Mouse (Mus musculus) macrophage (primary cell): ENCODE measurements at regions not wholly inside any gene's neighbourhood (a gene's known extent, or its start where the extent isn't known, plus 50 kb on each side); places are given as distances from the start of the nearest gene placed in this dataset.

ENCODE experiments used
- H3K27ac ChIP-seq: fragments of 350-480 bp; formaldehyde crosslinking; 2 replicates; pipeline ENCODE4 v1.9.0; 2021
- H3K36me3 ChIP-seq: fragments of 350-480 bp; formaldehyde crosslinking; 2 replicates; pipeline ENCODE4 v1.9.0; 2021; ENCODE audit errors: inconsistent target
- H3K4me3 ChIP-seq: fragments of 350-480 bp; formaldehyde crosslinking; 2 replicates; pipeline ENCODE4 v1.9.0; 2021; ENCODE audit errors: inconsistent target
- H3K79me2 ChIP-seq: fragments of 350-480 bp; formaldehyde crosslinking; 2 replicates; pipeline ENCODE4 v1.9.0; 2021; ENCODE audit errors: inconsistent target
- WGBS: methylation state at CpG from one replicate; pipeline ENCODE4 v1.1.7; 2026; ENCODE audit warnings: inconsistent platforms; ENCODE audit not compliant: missing documents; 5-methylcytosine and 5-hydroxymethylcytosine counted together

DNA sequence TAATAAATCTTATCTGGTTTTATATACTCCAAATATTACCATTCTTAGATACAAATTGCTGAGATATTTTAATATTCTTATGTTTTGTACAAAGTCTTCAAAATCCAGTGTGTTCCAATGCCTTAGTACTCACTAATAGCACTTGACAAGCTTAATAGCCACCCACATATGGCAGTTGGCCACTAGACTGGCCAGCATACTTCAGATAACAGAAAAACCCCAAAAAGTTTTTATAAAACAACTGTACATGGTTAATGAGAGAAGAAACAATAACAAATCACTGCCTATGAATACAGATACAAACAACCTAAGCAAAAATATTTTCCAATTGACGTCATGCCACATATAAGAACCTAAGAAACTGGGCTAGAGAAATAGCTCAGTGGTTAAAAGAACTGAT, 100.8 kb upstream of the Nxt1 start:
- H3K79me2 ChIP-seq: no peaks in the 10 kb centered on the region
- 93% methylated on average over 1 of the region's 1 CpGs for WGBS
- no peaks in the 10 kb centered on the region for H3K36me3 ChIP-seq
- no peak overlapping the region for H3K4me3 ChIP-seq
- H3K27ac ChIP-seq: no peak overlapping the region

DNA sequence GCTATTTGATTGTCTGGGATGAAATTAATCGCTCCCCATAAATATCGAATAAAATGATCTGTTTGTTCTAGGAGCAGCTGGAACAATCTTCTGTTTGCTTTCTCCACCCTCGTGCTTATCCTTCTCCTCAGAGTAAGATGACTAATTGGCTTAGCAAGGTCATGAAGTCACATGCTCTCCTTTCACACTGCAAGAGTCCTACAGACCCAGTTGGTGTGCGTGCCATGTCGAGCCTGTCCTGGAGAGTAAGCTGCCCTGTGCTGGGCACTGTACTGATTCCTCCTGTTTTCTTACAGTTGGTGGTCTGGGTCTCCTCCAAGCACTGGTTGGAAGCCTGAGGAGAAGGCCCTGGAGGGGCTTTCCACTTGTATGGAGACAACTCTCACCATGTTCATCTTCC, 101.4 kb upstream of the Nxt1 start:
- no peak overlapping the region for H3K4me3 ChIP-seq
- 74% methylated on average over 5 of the region's 5 CpGs for WGBS
- H3K36me3 ChIP-seq: no peaks in the 10 kb centered on the region
- H3K79me2 ChIP-seq: no peaks in the 10 kb centered on the region
- no peak overlapping the region for H3K27ac ChIP-seq

DNA sequence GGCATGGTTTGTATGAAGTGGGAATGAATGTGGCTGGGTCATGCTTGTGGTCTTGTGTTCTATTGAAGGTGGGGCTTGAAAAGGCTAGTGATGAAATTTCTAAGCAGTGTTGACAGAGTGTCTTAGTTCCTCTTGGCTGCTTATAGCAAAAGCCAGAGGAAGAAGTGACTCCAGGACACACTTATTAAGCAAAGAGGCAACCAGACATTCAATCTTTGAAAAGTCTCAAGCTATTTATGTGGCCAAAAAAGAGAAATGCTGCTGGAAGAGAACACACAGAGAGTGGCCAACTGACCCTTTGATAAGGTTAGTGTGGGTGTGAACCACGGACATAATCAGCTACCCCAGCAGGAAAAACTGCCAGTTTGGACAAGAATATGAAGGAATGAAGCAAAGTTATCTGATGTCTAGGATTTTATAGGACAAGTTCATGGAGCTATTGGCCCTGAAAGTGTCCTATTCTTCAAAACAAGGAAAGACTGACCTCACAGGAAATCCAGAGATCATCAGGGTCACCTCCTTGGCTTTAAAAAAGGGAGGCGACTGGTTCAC, 104.4 kb upstream of the Nxt1 start:
- Histone ChIP-seq H3K36me3 (no peaks in the 10 kb centered on the region), H3K4me3 (no peak overlapping the region), H3K27ac (peak overlapping the region; percentile 65), H3K79me2 (no peaks in the 10 kb centered on the region)
- WGBS: 31% methylated on average over 2 of the region's 2 CpGs

DNA sequence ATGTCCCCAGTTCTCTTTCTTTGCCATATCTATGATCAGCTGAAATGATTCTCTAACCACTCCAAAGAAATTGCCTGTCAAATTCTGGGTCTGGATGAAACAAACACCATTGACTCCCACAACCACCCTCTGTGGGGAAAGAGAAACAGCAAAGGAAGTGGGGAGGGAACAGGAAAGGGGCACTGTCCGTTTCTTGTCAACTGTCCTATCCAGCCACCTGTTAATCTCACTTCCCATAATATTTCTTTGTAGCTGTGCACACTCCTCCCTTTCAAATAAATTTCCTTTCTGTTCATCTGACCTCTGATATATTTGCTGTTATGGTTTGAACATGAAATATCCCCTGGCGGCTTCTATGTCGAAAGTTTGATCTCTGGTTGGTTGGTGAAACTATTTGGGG, 109.0 kb upstream of the Nxt1 start:
- Histone ChIP-seq H3K36me3 (no peaks in the 10 kb centered on the region), H3K27ac (no peak overlapping the region), H3K79me2 (no peaks in the 10 kb centered on the region), H3K4me3 (no peak overlapping the region)
- 23% methylated on average over 3 of the region's 3 CpGs for WGBS

DNA sequence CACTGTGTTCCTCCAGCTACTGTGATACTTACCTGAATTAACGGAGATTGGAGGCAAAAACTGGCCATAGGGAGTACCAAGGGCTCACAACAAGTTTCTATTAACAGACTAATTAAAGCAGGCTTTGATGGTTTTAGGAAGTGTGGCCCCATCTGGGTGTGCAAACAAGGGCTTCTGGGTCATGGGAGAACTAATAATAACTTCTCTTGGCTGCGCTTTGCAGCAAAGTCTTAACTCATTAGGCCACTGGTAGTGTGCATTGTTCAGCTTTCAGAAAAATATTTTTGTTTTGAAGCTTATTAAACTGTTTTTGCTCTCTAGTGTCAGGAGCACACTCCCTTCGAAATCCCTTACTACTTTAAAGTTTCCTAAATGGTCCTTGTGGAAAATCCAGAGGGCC, 110.4 kb upstream of the Nxt1 start:
- Histone ChIP-seq H3K27ac (no peak overlapping the region), H3K79me2 (no peaks in the 10 kb centered on the region), H3K4me3 (no peak overlapping the region), H3K36me3 (no peaks in the 10 kb centered on the region)
- 54% methylated on average over 3 of the region's 3 CpGs for WGBS

DNA sequence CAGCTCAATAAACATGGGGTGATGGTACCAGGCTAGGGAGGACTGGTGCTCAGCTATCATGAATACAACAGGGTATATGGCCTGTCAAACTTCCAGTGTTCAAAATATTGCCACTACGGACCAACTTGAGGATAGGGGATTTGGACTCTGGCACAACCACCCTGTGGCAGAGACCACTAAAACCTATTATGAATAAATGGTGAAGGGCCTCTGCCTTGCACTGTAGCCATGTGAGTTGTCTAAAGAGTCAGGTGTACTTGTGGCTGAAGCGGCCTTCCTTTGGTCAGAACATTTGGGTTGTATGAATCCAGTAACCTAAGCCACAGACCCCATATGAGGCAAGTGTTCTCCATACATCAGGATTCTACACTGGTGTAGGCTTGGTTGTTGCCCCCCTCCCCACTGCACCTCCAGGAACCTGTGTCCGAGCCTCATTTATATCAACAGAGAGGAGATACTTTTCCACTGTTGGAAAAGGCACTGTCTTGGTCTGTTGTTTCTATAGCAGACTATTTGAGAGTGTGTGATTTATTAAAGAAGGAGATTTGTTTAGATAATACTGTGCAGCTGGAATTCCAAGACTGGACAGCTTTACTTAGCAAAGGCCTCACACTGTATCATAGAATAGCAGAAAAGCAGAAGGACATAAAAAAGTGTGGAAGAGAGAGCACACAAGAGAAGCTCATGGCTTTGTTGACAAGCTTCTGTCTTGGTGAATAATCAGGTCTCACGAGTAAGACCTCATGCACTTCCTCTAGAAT, 112.2 kb upstream of the Nxt1 start:
- no peaks in the 10 kb centered on the region for H3K79me2 ChIP-seq
- no peak overlapping the region for H3K27ac ChIP-seq
- 76% methylated on average over 4 of the region's 4 CpGs for WGBS
- no peaks in the 10 kb centered on the region for H3K36me3 ChIP-seq
- no peak overlapping the region for H3K4me3 ChIP-seq

DNA sequence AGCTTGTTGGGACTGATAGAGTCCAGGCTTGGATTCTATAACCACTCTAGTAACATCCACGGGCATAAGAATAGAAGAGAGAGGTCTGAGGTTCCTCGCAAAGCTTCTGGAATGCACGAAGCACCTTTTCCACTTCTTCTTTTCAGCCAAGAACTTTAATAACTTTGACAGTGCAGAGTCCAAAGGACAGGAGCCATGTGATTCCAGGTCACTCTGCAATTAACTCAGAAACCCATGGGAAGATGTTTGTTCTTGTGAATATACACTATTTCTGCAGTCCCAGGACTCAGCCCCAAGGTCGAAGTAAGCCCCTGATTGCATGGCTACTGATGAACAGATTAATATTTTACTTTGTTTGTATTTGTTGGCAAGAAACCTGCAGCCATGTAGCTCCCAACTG, 113.0 kb upstream of the Nxt1 start:
- no peak overlapping the region for H3K27ac ChIP-seq
- no peaks in the 10 kb centered on the region for H3K36me3 ChIP-seq
- WGBS: 53% methylated on average over 4 of the region's 4 CpGs
- H3K79me2 ChIP-seq: no peaks in the 10 kb centered on the region
- H3K4me3 ChIP-seq: no peak overlapping the region

DNA sequence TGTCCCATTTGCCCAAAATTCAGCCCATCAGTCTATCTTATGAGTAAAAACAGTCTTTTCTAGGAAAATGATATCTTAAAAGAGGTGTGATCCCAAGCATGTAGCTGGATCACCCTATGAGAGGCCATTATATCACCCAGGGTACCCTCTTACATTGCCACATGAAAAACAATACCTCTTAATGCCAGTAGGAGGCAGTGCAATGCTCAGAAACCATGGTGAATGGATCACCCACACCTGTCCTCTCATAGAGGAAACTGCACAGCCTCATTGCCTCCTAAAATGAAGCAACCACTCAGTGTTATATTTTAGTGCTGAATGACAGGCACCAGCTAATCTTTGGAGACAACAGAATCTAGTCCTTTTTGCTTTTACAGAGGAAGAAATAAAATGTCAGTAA, 114.0 kb upstream of the Nxt1 start:
- Histone ChIP-seq H3K4me3 (no peak overlapping the region), H3K79me2 (no peaks in the 10 kb centered on the region), H3K36me3 (no peaks in the 10 kb centered on the region), H3K27ac (no peak overlapping the region)

DNA sequence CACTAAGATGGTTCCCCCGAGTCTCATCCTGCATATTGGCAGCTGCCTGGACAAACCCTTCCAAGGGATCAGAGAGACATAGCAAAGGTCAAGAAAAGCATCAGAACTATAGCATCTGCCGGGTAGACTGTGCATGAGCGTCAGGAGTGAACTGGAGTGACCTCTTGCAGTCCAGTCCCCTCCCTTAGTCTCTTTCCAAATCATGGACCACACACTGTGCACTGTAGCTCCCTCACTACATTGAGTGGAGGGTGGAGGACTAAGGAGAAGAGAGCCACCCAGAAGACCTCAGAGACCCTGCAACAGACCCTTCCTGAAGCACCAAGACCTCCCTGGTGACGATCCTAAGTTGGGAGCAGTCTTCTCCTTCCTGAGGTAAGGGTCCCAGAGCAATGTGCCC, 107.8 kb upstream of the Cd93 start:
- Histone ChIP-seq H3K27ac (no peak overlapping the region), H3K4me3 (no peak overlapping the region), H3K79me2 (no peaks in the 10 kb centered on the region), H3K36me3 (no peaks in the 10 kb centered on the region)
- 100% methylated on average over 4 of the region's 4 CpGs for WGBS

DNA sequence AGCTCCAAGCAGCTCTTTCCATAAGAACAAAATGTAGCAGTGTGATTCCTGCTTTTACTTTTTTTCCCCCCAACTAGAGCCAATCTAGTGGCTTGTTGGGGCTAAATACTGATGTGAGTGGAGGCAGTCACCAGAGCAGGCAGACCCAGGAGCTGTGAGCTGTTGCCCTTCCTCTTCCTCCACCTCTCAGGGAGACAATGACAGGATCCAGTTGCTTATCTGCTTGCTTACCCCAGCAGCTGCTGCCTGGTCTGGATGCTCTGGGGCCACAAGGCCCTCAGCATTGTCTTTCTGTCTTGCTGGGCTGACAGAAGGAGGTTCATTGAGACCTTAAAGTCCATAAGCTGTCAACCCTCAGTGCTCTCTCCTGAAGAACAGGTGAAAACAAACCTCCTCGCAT, 106.3 kb upstream of the Cd93 start:
- H3K79me2 ChIP-seq: no peaks in the 10 kb centered on the region
- 90% methylated on average over 1 of the region's 1 CpGs for WGBS
- H3K27ac ChIP-seq: no peak overlapping the region
- no peak overlapping the region for H3K4me3 ChIP-seq
- H3K36me3 ChIP-seq: no peaks in the 10 kb centered on the region

DNA sequence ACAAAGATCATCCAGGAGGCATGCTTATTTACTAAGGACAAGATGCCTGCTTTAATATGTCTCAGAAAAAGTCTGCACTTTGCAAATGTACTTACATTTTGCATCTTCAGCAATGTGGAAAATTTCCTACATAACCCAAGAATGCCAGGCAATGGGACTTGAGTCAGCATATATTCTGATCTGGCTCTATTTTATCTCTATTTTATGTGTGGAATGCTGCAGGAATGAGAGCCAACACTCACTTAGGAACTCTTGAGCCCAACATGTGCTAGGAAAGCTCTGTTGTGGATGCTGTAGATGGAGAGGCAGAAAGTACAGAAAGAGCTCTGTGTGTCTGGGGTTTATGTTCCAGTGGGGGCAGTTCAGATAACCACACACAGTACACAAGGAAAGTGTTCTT, 99.0 kb upstream of the Cd93 start:
- no peak overlapping the region for H3K27ac ChIP-seq
- no peaks in the 10 kb centered on the region for H3K79me2 ChIP-seq
- no peaks in the 10 kb centered on the region for H3K36me3 ChIP-seq
- H3K4me3 ChIP-seq: no peak overlapping the region

DNA sequence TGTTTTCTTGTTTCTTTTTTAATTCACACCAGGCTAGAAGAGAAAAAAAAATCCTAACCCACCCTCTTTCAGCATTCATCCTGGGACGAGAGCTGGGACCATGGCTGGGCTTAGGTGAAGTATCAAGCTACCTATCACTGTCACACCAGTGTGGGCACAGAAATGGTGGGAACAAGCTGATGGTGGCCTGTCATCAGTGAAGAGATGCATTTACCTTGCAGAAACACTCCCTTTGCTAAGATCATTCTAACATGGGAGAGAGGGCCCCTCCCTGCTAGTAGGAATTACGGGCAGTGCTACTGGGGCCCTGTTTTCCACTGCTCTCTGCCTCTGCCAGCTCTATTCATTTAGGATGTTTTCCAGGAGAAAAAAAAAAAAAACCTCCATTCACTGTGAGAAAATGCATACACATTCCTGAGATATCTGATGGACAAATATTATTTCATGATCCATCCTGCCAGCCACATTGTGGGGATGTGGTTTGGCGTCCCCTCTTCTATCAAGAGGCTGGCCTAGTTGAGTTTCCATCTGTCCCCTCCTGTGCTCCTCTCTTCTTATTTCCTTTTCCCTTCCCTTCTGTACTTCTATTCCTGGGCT, 94.6 kb upstream of the Cd93 start:
- 90% methylated on average over 2 of the region's 3 CpGs for WGBS
- Histone ChIP-seq H3K27ac (no peak overlapping the region), H3K4me3 (no peak overlapping the region), H3K36me3 (no peaks in the 10 kb centered on the region), H3K79me2 (no peaks in the 10 kb centered on the region)

DNA sequence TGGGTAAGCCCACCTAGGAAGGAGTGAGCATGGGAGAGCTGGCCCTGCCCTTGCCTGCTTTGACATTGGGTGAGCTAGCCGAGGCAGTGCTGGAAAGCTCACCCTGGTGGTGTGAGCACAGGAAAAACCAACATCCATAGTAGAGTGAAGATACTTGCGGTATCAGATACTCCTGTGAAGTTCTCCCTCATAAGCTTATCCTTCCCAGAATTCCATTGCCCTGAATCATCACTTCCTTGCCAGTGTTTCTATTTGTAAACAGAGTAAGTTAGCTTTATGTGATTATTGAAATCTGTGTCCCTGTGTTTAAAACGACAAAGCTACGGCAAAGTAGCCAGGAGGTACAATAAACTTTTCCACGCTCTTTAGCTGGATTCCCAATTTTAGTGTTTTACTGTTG, 93.9 kb upstream of the Cd93 start:
- H3K4me3 ChIP-seq: no peak overlapping the region
- 91% methylated on average over 5 of the region's 5 CpGs for WGBS

DNA sequence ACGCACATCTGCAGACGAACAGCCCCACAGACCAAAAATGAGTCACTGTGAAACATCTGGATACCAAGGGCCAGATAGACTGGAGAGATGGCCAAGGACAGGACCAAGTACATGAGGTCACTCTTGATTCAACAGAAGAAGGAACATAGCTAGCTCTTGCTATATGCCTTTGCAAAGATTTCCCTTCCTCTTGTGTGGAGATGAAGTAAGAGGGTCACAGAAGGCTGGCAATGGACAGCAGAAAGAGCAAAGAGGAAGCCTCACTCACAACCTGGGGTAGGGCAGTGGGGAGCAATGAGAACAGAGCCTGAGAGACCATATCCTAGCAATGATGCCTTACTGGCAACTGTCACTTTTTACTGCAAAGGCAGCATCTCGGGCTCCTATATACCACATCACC, 93.2 kb upstream of the Cd93 start:
- Histone ChIP-seq H3K27ac (no peak overlapping the region), H3K36me3 (no peaks in the 10 kb centered on the region), H3K79me2 (no peaks in the 10 kb centered on the region), H3K4me3 (no peak overlapping the region)
- 75% methylated on average over 3 of the region's 3 CpGs for WGBS

More for the DNA sequence above, 93.9 kb upstream of the Cd93 start:
- H3K79me2 ChIP-seq: no peaks in the 10 kb centered on the region
- no peaks in the 10 kb centered on the region for H3K36me3 ChIP-seq
- no peak overlapping the region for H3K27ac ChIP-seq

DNA sequence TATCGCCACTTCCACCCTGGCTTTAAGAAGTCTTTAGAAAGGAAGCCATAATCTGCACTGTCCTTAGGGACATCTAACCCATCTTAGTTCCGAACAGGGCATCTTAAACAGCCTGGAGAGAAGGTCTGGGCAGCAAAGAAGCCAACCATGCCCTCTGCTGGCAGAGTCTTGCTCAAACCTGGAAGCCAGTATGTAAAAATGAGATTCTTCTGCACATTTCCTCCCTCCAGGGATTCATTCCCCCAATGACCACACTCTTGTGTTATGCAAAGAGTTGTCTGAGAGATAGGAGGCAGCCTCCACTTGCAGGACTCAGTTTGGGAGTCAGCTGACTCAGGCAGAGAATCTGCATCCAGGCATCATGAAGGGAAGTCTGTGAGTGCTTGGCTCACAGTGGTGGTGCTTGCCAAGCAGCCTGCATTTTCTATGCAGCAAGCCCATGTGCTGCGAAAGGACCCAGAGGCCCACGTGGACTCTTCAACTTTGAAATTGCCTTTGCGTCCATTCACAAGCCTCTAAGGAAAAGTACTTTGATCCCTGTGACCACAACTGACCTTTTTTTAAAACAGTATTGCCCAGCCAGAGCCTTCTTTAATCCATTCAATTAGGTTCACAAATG, 92.3 kb upstream of the Cd93 start:
- Histone ChIP-seq H3K4me3 (no peak overlapping the region), H3K27ac (no peak overlapping the region), H3K79me2 (no peaks in the 10 kb centered on the region), H3K36me3 (no peaks in the 10 kb centered on the region)
- 58% methylated on average over 5 of the region's 5 CpGs for WGBS
